Mouse (Mus musculus) MEL (cell line): ENCODE results near the gene Nid1.

Experiments used
- CTCF ChIP-seq, 3 experiments: IDR thresholded peaks in 2 of 3; conservative IDR thresholded peaks in 1 of 3; 2 replicates each; pipeline ENCODE4 v1.5.1; 2011 to 2012; ENCODE audit warnings: low read length in 3 of 3, low read depth in 2 of 3, mild to moderate bottlenecking in 2 of 3, improper control_type of control experiment in 1 of 3, inconsistent platforms in 1 of 3, mixed read lengths in 1 of 3, moderate library complexity in 1 of 3; ENCODE audit not compliant: control insufficient read depth in 1 of 3, insufficient read depth in 1 of 3, poor library complexity in 1 of 3, severe bottlenecking in 1 of 3
- TBP ChIP-seq: IDR thresholded peaks from 2 replicates; pipeline ENCODE4 v1.8.0; 2011; ENCODE audit warnings: low read depth, low read length, improper control_type of control experiment

GRCm38 (mm10) chr13:13552020-13552419, 114.7 kb downstream of the Nid1 start:
- TF ChIP-seq CTCF (IDR thresholded peaks at IDR 0.05 in 2 of 3, conservative IDR thresholded peaks at IDR 0.05 in 1 of 3; ENCODE audit: control insufficient read depth in 1 of 3, insufficient read depth in 1 of 3, low read depth in 2 of 3, low read length in 3 of 3, poor library complexity in 1 of 3, severe bottlenecking in 1 of 3) (no peak), TBP (no peak)
